Mouse (Mus musculus): ENCODE measurements around the gene Nsl1. TPM values are rescaled to one million over a fixed set of nuclear protein-coding genes. Genes with fewer than 3 reads are reported as not detected.
A peak's percentile ranks its signal among the peaks of the same experiment; 100 is the strongest.

The Nsl1 gene
- total RNA-seq, 4 experiments from 2014 or later: 0.12 to 0.70 (median 0.32) TPM

GRCm38 (mm10) chr1:191053555-191053954 is 9.3 kb upstream of the Nsl1 start:
- DNase-seq (ENCODE audit: low spot score in 2 of 2): no peak

DNA sequence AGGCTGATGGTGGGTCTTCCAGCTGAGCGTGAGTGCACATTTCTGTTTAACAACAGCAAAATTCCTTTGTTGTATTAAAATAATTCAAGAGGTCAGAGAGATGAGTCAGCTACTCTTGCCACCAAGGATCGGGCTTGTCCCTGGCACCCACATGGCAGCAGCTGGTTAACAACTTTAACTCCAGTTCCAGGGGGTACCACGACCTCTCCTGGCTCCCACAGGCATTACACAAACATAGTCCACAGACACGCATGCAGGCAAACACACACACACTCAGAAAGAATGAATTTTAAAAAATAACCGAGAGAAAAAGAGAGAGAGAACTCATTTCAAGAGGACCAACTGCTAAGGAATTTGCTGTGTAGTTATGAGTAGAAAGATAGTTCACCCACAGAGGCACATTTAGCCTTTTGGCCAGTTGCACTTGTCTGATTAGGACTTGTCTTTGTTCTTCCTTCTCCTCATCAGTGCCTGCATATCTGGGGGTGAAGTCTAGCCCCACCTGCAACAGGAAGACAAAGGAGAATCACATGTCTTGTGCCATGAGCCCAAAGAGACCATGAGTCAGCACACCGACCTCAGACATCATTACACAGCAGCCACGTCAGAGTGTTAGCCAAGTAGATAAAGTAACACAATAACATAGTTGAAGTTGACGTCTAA is 7.8 kb upstream of the Nsl1 start:
- DNase-seq (ENCODE audit: low spot score in 2 of 2): peak; percentile 29 to 33

DNA sequence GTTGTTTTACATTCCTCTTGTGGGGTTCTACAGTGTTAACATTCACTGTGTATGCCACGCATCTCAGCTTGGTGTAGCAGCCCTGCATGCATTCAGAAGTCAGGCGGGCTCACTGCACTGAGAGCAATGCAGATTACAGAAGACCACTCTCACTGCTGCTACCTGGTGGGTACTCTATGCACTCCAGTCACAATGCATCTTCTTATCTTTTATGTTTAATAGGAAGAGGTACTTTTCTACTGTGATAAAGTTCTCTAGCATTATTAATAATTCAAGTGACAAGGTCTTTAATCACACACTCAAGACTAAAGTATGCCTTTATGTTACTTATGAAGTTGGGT is 7.3 kb upstream of the Nsl1 start:
- no peak for DNase-seq (ENCODE audit: low spot score in 2 of 2)

DNA sequence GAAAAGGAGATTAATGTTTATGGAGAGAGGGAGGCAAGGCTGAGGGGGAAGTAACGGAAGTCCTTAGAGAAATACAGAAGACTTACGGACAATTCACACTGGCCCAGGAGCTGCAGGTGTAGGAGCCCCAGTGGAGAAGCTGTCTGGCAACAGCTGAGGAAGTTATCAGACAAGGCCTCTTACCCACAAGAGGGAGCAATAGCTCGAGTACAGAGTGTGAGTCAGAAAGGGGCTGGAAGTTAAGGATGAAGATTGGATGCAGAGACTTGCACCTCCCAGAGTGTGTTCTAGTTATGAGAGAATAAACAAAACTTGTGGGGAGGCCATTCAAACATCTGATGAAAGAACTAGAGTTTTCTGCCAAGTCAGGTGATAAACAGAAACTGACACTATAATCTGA is 5.4 kb upstream of the Nsl1 start:
- DNase-seq (ENCODE audit: low spot score in 2 of 2): no peak

GRCm38 (mm10) chr1:191062241-191062780 is 501 bp upstream of the Nsl1 start:
- DNase-seq (ENCODE audit: low spot score in 2 of 2): no peak

DNA sequence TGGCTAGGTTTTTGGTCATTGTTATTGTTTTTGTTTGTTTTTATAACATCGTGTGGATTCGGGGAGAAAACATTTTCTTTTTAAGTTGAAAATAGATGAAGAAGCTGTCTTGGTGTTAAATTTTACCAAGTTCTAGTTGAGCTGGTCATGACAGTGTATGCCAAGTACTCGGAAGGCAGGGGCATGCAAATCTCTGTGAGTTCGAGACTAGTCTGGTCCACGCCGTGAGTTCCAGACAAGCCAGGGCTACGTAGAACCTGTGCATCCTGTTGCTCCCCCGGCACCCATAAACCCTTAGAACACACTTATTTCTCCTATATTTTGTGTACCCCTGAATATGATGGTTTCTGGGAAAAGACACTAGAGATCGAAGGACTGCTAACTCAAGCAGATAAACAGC is 888 bp downstream of the Nsl1 start:
- DNase-seq (ENCODE audit: low spot score in 2 of 2): no peak

GRCm38 (mm10) chr1:191064535-191064934 is 1.7 kb downstream of the Nsl1 start:
- DNase-seq (ENCODE audit: low spot score in 2 of 2): no peak

- no peak for DNase-seq (ENCODE audit: low spot score in 2 of 2)
Observed at GRCm38 (mm10) chr1:191065188-191065587, 2.4 kb downstream of the Nsl1 start.

DNA sequence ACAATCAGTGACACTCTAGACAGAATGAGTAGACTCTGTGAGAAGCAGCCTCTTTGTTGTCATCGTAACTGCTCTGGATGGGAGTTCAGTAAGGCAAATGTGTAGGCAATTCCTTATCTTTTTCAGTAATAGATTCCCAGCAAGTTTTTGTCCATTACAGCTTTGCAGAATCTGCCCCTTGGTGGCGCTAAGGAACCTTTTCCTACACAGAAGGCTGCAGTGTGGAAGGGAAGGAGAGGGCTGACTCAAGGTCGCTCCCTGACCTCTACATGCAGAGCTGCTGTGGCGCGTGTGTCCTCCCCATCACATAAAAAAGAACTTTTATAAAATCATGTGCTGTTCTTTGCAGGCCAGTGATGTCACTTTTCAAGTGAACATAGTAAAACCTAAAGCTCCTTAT is 5.6 kb downstream of the Nsl1 start:
- DNase-seq (ENCODE audit: low spot score in 2 of 2): no peak

DNA sequence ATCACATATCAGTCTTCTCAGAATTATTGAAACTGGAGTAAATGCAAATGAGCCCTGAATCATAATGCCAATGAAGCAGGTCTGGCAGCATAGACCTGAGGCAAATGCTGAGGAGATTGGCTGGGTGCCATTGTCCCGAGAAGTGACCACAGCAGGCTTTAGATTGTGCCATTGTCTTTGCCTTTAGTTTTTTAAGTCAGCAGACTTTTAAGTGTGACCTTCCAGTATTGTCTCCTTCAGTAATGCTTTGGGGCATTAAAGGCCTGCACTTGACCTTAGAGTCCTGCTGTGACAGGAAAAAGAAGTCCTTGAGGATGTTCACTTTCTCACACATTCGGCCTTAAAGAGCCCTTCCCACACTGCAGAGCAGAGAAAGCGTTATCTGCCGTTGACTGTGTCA is 7.4 kb downstream of the Nsl1 start:
- no peak for DNase-seq (ENCODE audit: low spot score in 2 of 2)

DNA sequence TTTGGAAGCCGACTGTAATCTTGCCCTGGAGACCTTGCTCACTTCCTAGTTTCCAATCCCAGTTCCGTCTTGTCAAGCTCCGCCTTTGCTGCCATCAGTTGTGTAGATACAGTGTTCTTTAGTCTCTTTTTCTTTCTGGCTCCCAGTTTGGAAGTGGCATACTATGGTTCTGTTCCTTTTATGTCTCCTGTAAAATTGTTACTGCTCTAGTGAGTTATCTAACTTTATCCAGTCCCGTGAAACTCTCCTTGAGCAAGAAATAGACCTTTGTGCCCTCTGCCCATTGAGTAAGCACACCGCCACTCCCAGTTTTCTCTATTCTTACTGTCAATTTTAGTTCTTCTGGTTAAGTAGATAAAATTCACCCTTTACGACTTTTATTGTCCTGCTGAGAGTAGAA is 8.8 kb downstream of the Nsl1 start:
- DNase-seq (ENCODE audit: low spot score in 2 of 2): no peak

DNA sequence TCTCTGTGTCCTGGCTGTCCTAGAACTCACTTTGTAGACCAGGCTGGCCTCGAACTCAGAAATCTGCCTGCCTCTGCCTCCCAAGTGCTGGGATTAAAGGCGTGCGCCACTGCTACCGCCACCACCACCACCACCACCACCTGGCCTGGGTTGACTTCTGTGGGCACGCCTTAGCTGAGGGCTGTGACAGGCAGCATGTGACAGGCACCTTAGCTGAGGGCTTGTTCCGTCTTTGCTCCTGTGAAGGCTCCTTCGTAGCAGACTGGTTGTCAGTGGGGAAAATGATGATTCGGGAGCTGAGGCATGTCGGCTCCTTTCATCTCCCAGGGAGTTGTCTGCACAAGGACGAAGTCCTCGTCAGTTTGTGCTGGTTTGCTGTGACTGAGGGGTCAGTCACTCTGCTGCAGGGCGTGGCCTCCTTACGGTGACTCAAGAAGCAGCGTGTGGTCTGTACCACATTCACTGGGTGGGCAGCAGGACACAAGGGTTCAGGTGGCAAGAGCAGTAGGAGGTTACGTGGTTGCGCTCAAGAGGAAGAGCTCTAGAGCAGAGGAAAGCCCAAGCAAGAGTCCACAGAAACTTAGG is 9.6 kb downstream of the Nsl1 start:
- no peak for DNase-seq (ENCODE audit: low spot score in 2 of 2)

- no peak for DNase-seq (ENCODE audit: low spot score in 2 of 2)
Observed at GRCm38 (mm10) chr1:191073001-191073400, 10.2 kb downstream of the Nsl1 start.

GRCm38 (mm10) chr1:191073486-191073885 is 10.7 kb downstream of the Nsl1 start:
- no peak for DNase-seq (ENCODE audit: low spot score in 2 of 2)

DNA sequence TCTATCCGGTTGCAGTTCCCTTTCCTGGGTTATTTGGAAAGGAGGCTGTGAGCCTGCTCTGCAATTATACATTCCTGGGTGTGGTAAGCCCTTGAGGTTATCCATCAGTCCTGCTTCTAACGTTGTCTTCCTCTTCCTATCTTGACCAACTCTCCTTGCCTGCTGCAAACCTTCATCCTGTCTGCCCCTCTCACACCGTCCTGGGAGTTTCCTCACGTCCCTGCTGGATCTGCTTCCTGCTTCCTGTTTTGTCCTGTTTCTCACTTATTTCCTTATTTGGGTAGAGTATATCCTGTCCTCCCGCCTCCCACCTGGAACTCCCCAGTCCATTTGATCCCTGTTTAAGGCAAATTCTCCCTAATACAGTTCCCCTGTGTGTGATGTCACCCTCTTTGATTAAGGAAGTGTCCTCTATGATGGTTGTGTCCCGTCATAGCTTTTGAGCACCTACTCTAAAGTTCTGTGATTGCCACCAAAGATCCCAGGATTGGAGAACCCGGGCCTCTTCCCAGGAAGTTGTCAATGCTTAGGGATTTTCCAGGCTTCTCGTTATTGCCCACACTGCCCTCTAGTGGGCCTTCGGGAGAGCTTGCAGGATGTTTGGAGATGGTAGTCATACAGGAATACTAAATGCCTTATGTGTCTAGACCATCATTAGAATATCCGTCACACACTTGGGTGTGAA is 12.5 kb downstream of the Nsl1 start:
- DNase-seq (ENCODE audit: low spot score in 2 of 2): peak in 1 of 2 experiments; percentile 38

DNA sequence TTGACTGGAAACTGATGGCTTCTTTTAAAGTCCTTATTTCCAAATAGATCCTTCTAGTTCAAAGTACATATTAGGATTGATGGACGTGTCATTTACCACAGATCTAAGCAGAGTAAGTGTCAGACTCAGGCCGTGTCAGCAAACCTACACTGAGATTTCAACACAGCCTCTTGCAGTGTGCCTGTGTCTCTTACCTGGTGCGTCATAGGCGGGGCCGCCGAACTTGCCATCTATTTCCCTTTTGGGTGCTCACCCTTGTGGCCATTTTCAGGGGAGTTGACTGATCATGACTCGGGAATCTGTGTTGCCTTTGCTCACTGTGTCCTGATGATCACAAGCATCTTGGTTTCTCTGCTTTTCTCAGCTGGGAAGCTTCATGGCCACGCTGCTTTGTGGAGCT is 20.4 kb downstream of the Nsl1 start:
- DNase-seq (ENCODE audit: low spot score in 2 of 2): no peak

- DNase-seq (ENCODE audit: low spot score in 2 of 2): no peak
Observed at GRCm38 (mm10) chr1:191084951-191085559, 22.2 kb downstream of the Nsl1 start.

DNA sequence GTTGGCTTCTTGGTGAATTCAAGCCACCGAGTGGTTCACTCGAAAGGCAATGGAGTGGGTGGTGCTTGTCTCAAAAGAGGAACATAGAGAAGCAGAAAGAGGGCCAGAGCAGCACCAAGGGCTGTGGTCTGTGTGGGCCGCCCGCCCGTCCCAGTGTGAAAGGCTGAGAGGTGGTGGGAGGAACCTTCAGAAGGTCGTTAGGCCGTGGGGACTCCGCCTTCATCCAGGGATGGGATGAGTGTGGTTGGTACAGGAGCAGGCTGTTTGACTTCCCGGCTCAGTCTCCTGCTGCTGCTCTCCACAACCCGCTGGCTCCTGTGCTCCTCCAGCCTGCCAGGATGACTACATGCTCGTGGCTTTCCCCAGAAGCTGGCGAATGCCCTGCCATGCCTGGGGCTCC is 22.8 kb downstream of the Nsl1 start:
- no peak for DNase-seq (ENCODE audit: low spot score in 2 of 2)

DNA sequence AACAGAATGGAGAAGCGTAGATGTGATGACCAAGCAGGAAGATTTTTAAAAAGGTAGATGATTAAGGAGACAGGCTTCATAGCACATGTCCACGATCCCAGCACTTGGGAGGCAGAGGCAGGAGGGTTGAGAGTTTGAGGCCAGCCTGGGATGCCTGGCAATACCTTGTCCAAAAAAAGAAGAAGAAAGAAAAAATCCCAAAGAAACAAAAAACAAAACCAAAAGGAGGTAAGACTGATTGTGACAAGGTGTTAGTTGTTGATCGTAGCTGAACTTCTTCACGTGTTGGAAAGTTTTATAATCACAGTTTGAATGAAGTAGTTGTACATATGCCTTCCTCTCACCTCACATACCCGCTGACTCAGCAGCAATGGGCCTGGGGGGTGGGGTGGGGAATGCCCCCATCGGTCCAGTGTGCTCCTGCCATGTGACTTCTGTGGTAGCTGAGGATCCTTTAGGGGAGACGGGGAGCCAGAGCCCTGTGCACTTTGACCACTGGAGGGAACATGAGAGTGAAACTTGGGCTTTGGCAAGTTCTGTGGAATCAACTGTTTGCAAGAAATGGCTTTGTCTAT is 23.6 kb downstream of the Nsl1 start:
- DNase-seq (ENCODE audit: low spot score in 2 of 2): no peak

DNA sequence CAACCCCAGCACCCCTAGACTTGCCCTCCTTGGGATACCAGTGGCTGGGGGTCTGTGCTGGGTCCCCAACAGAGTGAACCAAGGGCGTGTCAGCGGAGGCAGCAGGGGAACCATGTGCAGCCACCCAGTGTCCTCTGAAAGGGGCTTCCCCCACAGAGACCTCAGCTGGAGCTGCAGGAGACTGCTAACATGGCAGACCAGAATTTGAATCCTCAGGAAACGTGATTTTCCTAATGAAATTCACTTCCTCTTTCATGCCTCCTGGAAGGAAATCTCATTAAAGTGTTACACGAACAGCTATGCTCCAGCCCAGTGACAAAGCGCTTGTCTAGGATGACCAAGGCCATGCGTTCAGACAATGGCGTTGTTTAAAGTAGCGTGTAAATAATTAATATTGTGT is 24.1 kb downstream of the Nsl1 start:
- DNase-seq (ENCODE audit: low spot score in 2 of 2): no peak

- DNase-seq (ENCODE audit: low spot score in 2 of 2): no peak
Observed at GRCm38 (mm10) chr1:191087955-191088354, 25.1 kb downstream of the Nsl1 start.

GRCm38 (mm10) chr1:191089355-191089754 is 26.5 kb downstream of the Nsl1 start:
- no peak for DNase-seq (ENCODE audit: low spot score in 2 of 2)
